Mouse (Mus musculus): ENCODE measurements around the gene Mthfr. TPM values are rescaled to one million over a fixed set of nuclear protein-coding genes. Genes with fewer than 3 reads are reported as not detected.
A peak's percentile ranks its signal among the peaks of the same experiment; 100 is the strongest.

Mthfr gene
- total RNA-seq, 2 experiments from 2014 or later, result 6.9 to 14.2 TPM

- DNase-seq, result peak; percentile 21
- intact Hi-C loops (cut with DNase I), result no loop called here
- Histone ChIP-seq H3K27ac (peak overlapping the region; percentile 97; the same call in 1 of the 2 replicates), H3K4me3 (no peak overlapping the region)
- no peak for TF ChIP-seq CTCF (IDR thresholded peaks at IDR 0.05)
Observed at GRCm38 (mm10) chr4:148058993-148059392, 20.1 kb downstream of the Mthfr start.

- H3K4me3 ChIP-seq, result no peak overlapping the region
- peak; percentile 67 for DNase-seq
- peak overlapping the region; percentile 61 for H3K27ac ChIP-seq
- intact Hi-C loops (cut with DNase I), result no loop called here
- TF ChIP-seq CTCF (IDR thresholded peaks at IDR 0.05), result peak; percentile 71
Observed at GRCm38 (mm10) chr4:148060120-148061085, 21.5 kb downstream of the Mthfr start.

GRCm38 (mm10) chr4:148061086-148061480 lies 22.2 kb downstream of the Mthfr start:
- TF ChIP-seq CTCF (IDR thresholded peaks at IDR 0.05), result no peak
- intact Hi-C loops (cut with DNase I), result no loop called here
- no peak for DNase-seq
- Histone ChIP-seq H3K4me3 (no peak overlapping the region), H3K27ac (no peak overlapping the region)

GRCm38 (mm10) chr4:148065702-148066400 lies 27.0 kb downstream of the Mthfr start:
- intact Hi-C loops (cut with DNase I), result no loop called here
- TF ChIP-seq CTCF (IDR thresholded peaks at IDR 0.05), result peak; percentile 39

GRCm38 (mm10) chr4:148066401-148066744 lies 27.5 kb downstream of the Mthfr start:
- intact Hi-C loops (cut with DNase I), result no loop called here
- Histone ChIP-seq H3K27ac (peak overlapping the region; percentile 71), H3K4me3 (peak overlapping the region; percentile 36)
- peak; percentile 64 for DNase-seq
- no peak for TF ChIP-seq CTCF (IDR thresholded peaks at IDR 0.05)

More at GRCm38 (mm10) chr4:148065702-148066400, 27.0 kb downstream of the Mthfr start:
- peak; percentile 49 for DNase-seq
- Histone ChIP-seq H3K27ac (peak overlapping the region; percentile 71), H3K4me3 (peak overlapping the region; percentile 36)

GRCm38 (mm10) chr4:148067346-148067745 lies 28.5 kb downstream of the Mthfr start:
- TF ChIP-seq CTCF (IDR thresholded peaks at IDR 0.05), result no peak
- H3K4me3 ChIP-seq, result no peak overlapping the region
- DNase-seq, result no peak
- H3K27ac ChIP-seq, result no peak overlapping the region; the same call in 1 of the 2 replicates
- intact Hi-C loops (cut with DNase I), result no loop called here

GRCm38 (mm10) chr4:148069602-148070218 lies 30.8 kb downstream of the Mthfr start:
- Histone ChIP-seq H3K4me3 (no peak overlapping the region), H3K27ac (no peak overlapping the region; the same call in 1 of the 2 replicates)
- DNase-seq, result peak; percentile 15
- intact Hi-C loops (cut with DNase I), result no loop called here
- TF ChIP-seq CTCF (IDR thresholded peaks at IDR 0.05), result no peak

- intact Hi-C loops (cut with DNase I), result no loop called here
- peak overlapping the region; percentile 52 for H3K27ac ChIP-seq
- TF ChIP-seq CTCF (IDR thresholded peaks at IDR 0.05), result no peak
- no peak overlapping the region for H3K4me3 ChIP-seq
- DNase-seq, result peak; percentile 76
Observed at GRCm38 (mm10) chr4:148071508-148071907, 32.6 kb downstream of the Mthfr start.

GRCm38 (mm10) chr4:148074521-148075189 lies 35.8 kb downstream of the Mthfr start:
- DNase-seq, result no peak
- intact Hi-C loops (cut with DNase I), result no loop called here
- Histone ChIP-seq H3K27ac (peak overlapping the region; percentile 72), H3K4me3 (peak overlapping the region; percentile 63)
- TF ChIP-seq CTCF (IDR thresholded peaks at IDR 0.05), result peak; percentile 57

- DNase-seq, result peak; percentile 84
- Histone ChIP-seq H3K4me3 (peak overlapping the region; percentile 63), H3K27ac (peak overlapping the region; percentile 72)
- intact Hi-C loops (cut with DNase I), result no loop called here
- no peak for TF ChIP-seq CTCF (IDR thresholded peaks at IDR 0.05)
Observed at GRCm38 (mm10) chr4:148075259-148075658, 36.4 kb downstream of the Mthfr start.

GRCm38 (mm10) chr4:148075881-148076280 lies 37.0 kb downstream of the Mthfr start:
- H3K4me3 ChIP-seq, result no peak overlapping the region
- TF ChIP-seq CTCF (IDR thresholded peaks at IDR 0.05), result no peak
- H3K27ac ChIP-seq, result peak overlapping the region; percentile 72; the same call in 1 of the 2 replicates
- no peak for DNase-seq
- intact Hi-C loops (cut with DNase I), result no loop called here

- intact Hi-C loops (cut with DNase I), result no loop called here
- TF ChIP-seq CTCF (IDR thresholded peaks at IDR 0.05), result no peak
- Histone ChIP-seq H3K4me3 (no peak overlapping the region), H3K27ac (no peak overlapping the region)
- no peak for DNase-seq
Observed at GRCm38 (mm10) chr4:148079212-148079611, 40.3 kb downstream of the Mthfr start.
